Mouse (Mus musculus): Measurements from ENCODE around the gene Pdp2.
"Not testable (repeated sequence)": the region's sequence is repeated elsewhere in the genome, so short reads cannot be mapped to it uniquely, and the experiment has no call there.

Gene Pdp2

GRCm38 (mm10) chr8:104591133-104591834 lies at the start of gene Pdp2:
TSS of gene Pdp2 (plus strand) at chr8:104591451.
- peak; percentile 94 for DNase-seq

- no peak for DNase-seq
These were observed 49.8 kb upstream of the Pdp2 start for GRCm38 (mm10) chr8:104541515-104541880.

GRCm38 (mm10) chr8:104542160-104542559 lies 49.1 kb upstream of the Pdp2 start:
- no peak for DNase-seq

- DNase-seq: no peak
These were observed 47.7 kb upstream of the Pdp2 start for GRCm38 (mm10) chr8:104543440-104544045.

GRCm38 (mm10) chr8:104555191-104555590 lies 36.1 kb upstream of the Pdp2 start:
- no peak for DNase-seq

GRCm38 (mm10) chr8:104557226-104557625 lies 34.0 kb upstream of the Pdp2 start:
- DNase-seq: no peak

GRCm38 (mm10) chr8:104560731-104561130 lies 30.5 kb upstream of the Pdp2 start:
- no peak for DNase-seq

GRCm38 (mm10) chr8:104564633-104565456 lies 26.4 kb upstream of the Pdp2 start:
- DNase-seq: peak; percentile 94

- no peak for DNase-seq
These were observed 25.8 kb upstream of the Pdp2 start for GRCm38 (mm10) chr8:104565457-104565798.

- peak; percentile 50 for DNase-seq
These were observed 21.7 kb upstream of the Pdp2 start for GRCm38 (mm10) chr8:104569559-104569958.

GRCm38 (mm10) chr8:104570436-104571343 lies 20.6 kb upstream of the Pdp2 start:
- peak; percentile 93 for DNase-seq

- no peak for DNase-seq
These were observed 14.4 kb upstream of the Pdp2 start for GRCm38 (mm10) chr8:104576820-104577219.

GRCm38 (mm10) chr8:104577606-104578005 lies 13.6 kb upstream of the Pdp2 start:
- not testable (repeated sequence) for DNase-seq

- DNase-seq: no peak
These were observed 6.7 kb upstream of the Pdp2 start for GRCm38 (mm10) chr8:104584522-104584921.

GRCm38 (mm10) chr8:104590284-104590683 lies 967 bp upstream of the Pdp2 start:
- DNase-seq: no peak

GRCm38 (mm10) chr8:104591856-104592255 lies 605 bp downstream of the Pdp2 start:
- no peak for DNase-seq

GRCm38 (mm10) chr8:104592566-104592965 lies 1.3 kb downstream of the Pdp2 start:
- DNase-seq: no peak

GRCm38 (mm10) chr8:104593536-104594325 lies 2.5 kb downstream of the Pdp2 start:
- no peak for DNase-seq

- no peak for DNase-seq
These were observed 3.5 kb downstream of the Pdp2 start for GRCm38 (mm10) chr8:104594611-104595362.

- no peak for DNase-seq
These were observed 4.7 kb downstream of the Pdp2 start for GRCm38 (mm10) chr8:104595773-104596536.

Measured in embryo, embryonic 11 days (tissue).